Mouse (Mus musculus): ENCODE results near the gene Plekhn1. TPM values are rescaled to one million over a fixed set of nuclear protein-coding genes. Genes with fewer than 3 reads are reported as not detected.

Gene Plekhn1
- polyA plus RNA-seq, 1 experiment from 2014 or later = 26.2 TPM

GRCm38 (mm10) chr4:156202462-156202893 is 32.2 kb downstream of the Plekhn1 start:
- Histone ChIP-seq H3K27me3 (replicated peaks; ENCODE audit: control insufficient read depth, insufficient read depth, low read length) (0 out of 2 replicates have a peak, but pooled peaks cover 2% of the 10 kb centered on the region), H3K27ac (ENCODE audit: low read depth, low read length) (peak overlapping the region; percentile 57), H3K9me3 (ENCODE audit: control insufficient read depth, low read length) (no peaks in the 10 kb centered on the region), H3K9ac (ENCODE audit: low read depth, low read length) (peak overlapping the region; percentile 75), H3K4me1 (ENCODE audit: control insufficient read depth, insufficient read depth, low read depth, low read length) (peaks cover 17% of the 10 kb centered on the region), H3K36me3 (ENCODE audit: control insufficient read depth, insufficient read depth, low read length) (no peaks in the 10 kb centered on the region), H3K4me2 (ENCODE audit: low read length) (peak overlapping the region; percentile 96), H3K4me3 (ENCODE audit: low read length) (peak overlapping the region; percentile 61)
- ATAC-seq = no peak
- WGBS = 41% methylated on average over 12 of the region's 12 CpGs

- H3K4me3 ChIP-seq (ENCODE audit: low read length) = no peak within 1 kb of the TSS
- no peak within 1 kb of the TSS for H3K4me2 ChIP-seq (ENCODE audit: low read length)
- no peaks in the 10 kb centered on the region for H3K9me3 ChIP-seq (ENCODE audit: control insufficient read depth, low read length)
- H3K9ac ChIP-seq (ENCODE audit: low read depth, low read length) = no peak within 1 kb of the TSS
- peaks cover 23% of the 10 kb centered on the region for H3K4me1 ChIP-seq (ENCODE audit: control insufficient read depth, insufficient read depth, low read depth, low read length)
- no peak for ATAC-seq
- 61% methylated on average over 10 of the region's 10 CpGs for WGBS
- H3K27me3 ChIP-seq (replicated peaks; ENCODE audit: control insufficient read depth, insufficient read depth, low read length) = 0 out of 2 replicates have a peak, but pooled peaks cover 2% of the 10 kb centered on the region
- H3K36me3 ChIP-seq (ENCODE audit: control insufficient read depth, insufficient read depth, low read length) = no peaks in the 10 kb centered on the region
- no peak within 1 kb of the TSS for H3K27ac ChIP-seq (ENCODE audit: low read depth, low read length)
These were observed 33.8 kb downstream of the Plekhn1 start, which contains the start of gene Isg15 for GRCm38 (mm10) chr4:156200623-156201475. Gene Isg15, minus strand, starts transcription at chr4:156200818.

- WGBS = under 1% methylated on average over 25 of the region's 26 CpGs
- peak overlapping the region; percentile 82 for H3K4me3 ChIP-seq (ENCODE audit: low read length)
- H3K9me3 ChIP-seq (ENCODE audit: control insufficient read depth, low read length) = no peaks in the 10 kb centered on the region
- H3K9ac ChIP-seq (ENCODE audit: low read depth, low read length) = peak overlapping the region; percentile 67
- peak overlapping the region; percentile 64 for H3K4me2 ChIP-seq (ENCODE audit: low read length)
- no peaks in the 10 kb centered on the region for H3K36me3 ChIP-seq (ENCODE audit: control insufficient read depth, insufficient read depth, low read length)
- H3K27ac ChIP-seq (ENCODE audit: low read depth, low read length) = peak overlapping the region; percentile 87
- peaks cover 31% of the 10 kb centered on the region for H3K4me1 ChIP-seq (ENCODE audit: control insufficient read depth, insufficient read depth, low read depth, low read length)
- 0 out of 2 replicates have a peak, but pooled peaks cover 2% of the 10 kb centered on the region for H3K27me3 ChIP-seq (replicated peaks; ENCODE audit: control insufficient read depth, insufficient read depth, low read length)
- peak; percentile 92 for ATAC-seq
These were observed 36.8 kb downstream of the Plekhn1 start for GRCm38 (mm10) chr4:156197829-156198205.

- 0 out of 2 replicates have a peak, but pooled peaks cover under 1% of the 10 kb centered on the region for H3K27me3 ChIP-seq (replicated peaks; ENCODE audit: control insufficient read depth, insufficient read depth, low read length)
- H3K4me3 ChIP-seq (ENCODE audit: low read length) = peak within 1 kb of the TSS; percentile 82
- H3K4me1 ChIP-seq (ENCODE audit: control insufficient read depth, insufficient read depth, low read depth, low read length) = peaks cover 31% of the 10 kb centered on the region
- H3K4me2 ChIP-seq (ENCODE audit: low read length) = peak within 1 kb of the TSS; percentile 68
- no peaks in the 10 kb centered on the region for H3K9me3 ChIP-seq (ENCODE audit: control insufficient read depth, low read length)
- peak within 1 kb of the TSS; percentile 87 for H3K27ac ChIP-seq (ENCODE audit: low read depth, low read length)
- H3K9ac ChIP-seq (ENCODE audit: low read depth, low read length) = peak within 1 kb of the TSS; percentile 95
- ATAC-seq = peak; percentile 81
- 1% methylated on average over 20 of the region's 88 CpGs for WGBS
- no peaks in the 10 kb centered on the region for H3K36me3 ChIP-seq (ENCODE audit: control insufficient read depth, insufficient read depth, low read length)
These were observed 37.4 kb downstream of the Plekhn1 start, which contains the start of gene Agrn for GRCm38 (mm10) chr4:156197131-156197828. Gene Agrn, minus strand, starts transcription at chr4:156197488.

- no peaks in the 10 kb centered on the region for H3K27me3 ChIP-seq (replicated peaks; ENCODE audit: control insufficient read depth, insufficient read depth, low read length)
These were observed 38.5 kb downstream of the Plekhn1 start for GRCm38 (mm10) chr4:156195927-156196870.

GRCm38 (mm10) chr4:156194346-156194745 is 40.3 kb downstream of the Plekhn1 start:
- no peaks in the 10 kb centered on the region for H3K9me3 ChIP-seq (ENCODE audit: control insufficient read depth, low read length)
- no peak for ATAC-seq
- no peak overlapping the region for H3K9ac ChIP-seq (ENCODE audit: low read depth, low read length)
- peaks cover 38% of the 10 kb centered on the region for H3K4me1 ChIP-seq (ENCODE audit: control insufficient read depth, insufficient read depth, low read depth, low read length)
- H3K36me3 ChIP-seq (ENCODE audit: control insufficient read depth, insufficient read depth, low read length) = peaks cover 3% of the 10 kb centered on the region; the same call in 1 of the 2 replicates
- H3K4me3 ChIP-seq (ENCODE audit: low read length) = no peak overlapping the region
- WGBS = 30% methylated on average over 6 of the region's 6 CpGs
- H3K27ac ChIP-seq (ENCODE audit: low read depth, low read length) = no peak overlapping the region
- H3K4me2 ChIP-seq (ENCODE audit: low read length) = peak overlapping the region; percentile 1; the same call in 1 of the 2 replicates
- no peaks in the 10 kb centered on the region for H3K27me3 ChIP-seq (replicated peaks; ENCODE audit: control insufficient read depth, insufficient read depth, low read length)

More at GRCm38 (mm10) chr4:156195927-156196870, 38.5 kb downstream of the Plekhn1 start:
- no peaks in the 10 kb centered on the region for H3K36me3 ChIP-seq (ENCODE audit: control insufficient read depth, insufficient read depth, low read length)
- peak overlapping the region; percentile 95 for H3K9ac ChIP-seq (ENCODE audit: low read depth, low read length)
- H3K9me3 ChIP-seq (ENCODE audit: control insufficient read depth, low read length) = no peaks in the 10 kb centered on the region
- H3K27ac ChIP-seq (ENCODE audit: low read depth, low read length) = peak overlapping the region; percentile 83
- peaks cover 32% of the 10 kb centered on the region for H3K4me1 ChIP-seq (ENCODE audit: control insufficient read depth, insufficient read depth, low read depth, low read length)
- WGBS = 4% methylated on average over 33 of the region's 35 CpGs
- peak overlapping the region; percentile 68 for H3K4me2 ChIP-seq (ENCODE audit: low read length)
- 0 out of 2 replicates have a peak, but pooled peaks have one; percentile 2 for ATAC-seq
- H3K4me3 ChIP-seq (ENCODE audit: low read length) = peak overlapping the region; percentile 82

- no peaks in the 10 kb centered on the region for H3K27me3 ChIP-seq (replicated peaks; ENCODE audit: control insufficient read depth, insufficient read depth, low read length)
- H3K9ac ChIP-seq (ENCODE audit: low read depth, low read length) = no peak overlapping the region
- H3K36me3 ChIP-seq (ENCODE audit: control insufficient read depth, insufficient read depth, low read length) = peaks cover 3% of the 10 kb centered on the region; the same call in 1 of the 2 replicates
- no peak overlapping the region for H3K27ac ChIP-seq (ENCODE audit: low read depth, low read length)
- no peak overlapping the region for H3K4me2 ChIP-seq (ENCODE audit: low read length)
- 53% methylated on average over 5 of the region's 5 CpGs for WGBS
- peaks cover 42% of the 10 kb centered on the region for H3K4me1 ChIP-seq (ENCODE audit: control insufficient read depth, insufficient read depth, low read depth, low read length)
- no peak for ATAC-seq
- no peaks in the 10 kb centered on the region for H3K9me3 ChIP-seq (ENCODE audit: control insufficient read depth, low read length)
- no peak overlapping the region for H3K4me3 ChIP-seq (ENCODE audit: low read length)
These were observed 40.8 kb downstream of the Plekhn1 start for GRCm38 (mm10) chr4:156193906-156194305.

- Histone ChIP-seq H3K9me3 (ENCODE audit: control insufficient read depth, low read length) (no peaks in the 10 kb centered on the region), H3K36me3 (ENCODE audit: control insufficient read depth, insufficient read depth, low read length) (peaks cover 3% of the 10 kb centered on the region; the same call in 1 of the 2 replicates), H3K27ac (ENCODE audit: low read depth, low read length) (no peak overlapping the region), H3K27me3 (replicated peaks; ENCODE audit: control insufficient read depth, insufficient read depth, low read length) (no peaks in the 10 kb centered on the region), H3K9ac (ENCODE audit: low read depth, low read length) (no peak overlapping the region), H3K4me2 (ENCODE audit: low read length) (no peak overlapping the region), H3K4me1 (ENCODE audit: control insufficient read depth, insufficient read depth, low read depth, low read length) (peaks cover 50% of the 10 kb centered on the region), H3K4me3 (ENCODE audit: low read length) (no peak overlapping the region)
- ATAC-seq = no peak
- 16% methylated on average over 2 of the region's 2 CpGs for WGBS
These were observed 41.5 kb downstream of the Plekhn1 start for GRCm38 (mm10) chr4:156193200-156193590.
